Mouse (Mus musculus): ENCODE measurements at regions not wholly inside any gene's neighbourhood (a gene's known extent, or its start where the extent isn't known, plus 50 kb on each side); places are given as distances from the start of the nearest gene placed in this dataset. TPM values are rescaled to one million over a fixed set of nuclear protein-coding genes. Genes with fewer than 3 reads are reported as not detected.

DNA sequence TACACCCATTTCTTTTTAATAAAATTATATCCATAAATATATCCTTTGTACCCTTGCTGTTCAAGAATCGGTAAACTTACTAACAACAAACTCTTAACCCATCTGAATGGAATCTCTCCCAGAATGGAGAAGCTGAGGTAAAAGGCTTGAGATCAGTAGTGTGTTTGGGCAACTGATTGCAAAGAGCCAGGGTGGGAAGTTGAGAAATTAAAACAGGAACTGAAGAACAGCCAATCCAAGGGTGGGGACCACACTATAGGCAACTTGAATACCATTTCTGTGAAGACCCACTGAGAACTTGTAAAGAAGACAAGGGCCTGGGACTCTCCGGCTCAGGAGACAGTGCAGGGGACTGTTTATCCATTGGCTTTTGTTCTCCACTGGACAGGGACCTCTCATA lies 72.2 kb upstream of the Mocs2 start:
- Histone ChIP-seq H3ac (ENCODE audit: control insufficient read depth, insufficient read length, low read depth) (no peak overlapping the region), H3K27me3 (ENCODE audit: control insufficient read depth, insufficient read depth, insufficient read length) (no peaks in the 10 kb centered on the region), H3K79me2 (ENCODE audit: control insufficient read depth, insufficient read depth) (no peaks in the 10 kb centered on the region), H3K36me3 (ENCODE audit: control insufficient read depth, insufficient read depth) (no peaks in the 10 kb centered on the region), H3K4me3 (ENCODE audit: insufficient read depth, poor library complexity, severe bottlenecking) (no peak overlapping the region), H3K79me3 (ENCODE audit: low read depth) (no peaks in the 10 kb centered on the region)
- TF ChIP-seq FOSL1 (IDR thresholded peaks at IDR 0.05; ENCODE audit: insufficient read depth, low read length, poor library complexity, severe bottlenecking) (no peak), CTCF (IDR thresholded peaks at IDR 0.05; ENCODE audit: control insufficient read depth, insufficient read depth, insufficient read length) (no peak), MAX (IDR thresholded peaks at IDR 0.05) (no peak), MYOG (IDR thresholded peaks at IDR 0.05; ENCODE audit: control insufficient read depth, extremely low read depth, insufficient read length) (no peak), CEBPB (IDR thresholded peaks at IDR 0.05; ENCODE audit: low read depth) (no peak), USF1 (IDR thresholded peaks at IDR 0.05; ENCODE audit: low read depth) (no peak), MYOD1 (IDR thresholded peaks at IDR 0.05; ENCODE audit: control insufficient read depth, insufficient read length, low read depth) (no peak)

DNA sequence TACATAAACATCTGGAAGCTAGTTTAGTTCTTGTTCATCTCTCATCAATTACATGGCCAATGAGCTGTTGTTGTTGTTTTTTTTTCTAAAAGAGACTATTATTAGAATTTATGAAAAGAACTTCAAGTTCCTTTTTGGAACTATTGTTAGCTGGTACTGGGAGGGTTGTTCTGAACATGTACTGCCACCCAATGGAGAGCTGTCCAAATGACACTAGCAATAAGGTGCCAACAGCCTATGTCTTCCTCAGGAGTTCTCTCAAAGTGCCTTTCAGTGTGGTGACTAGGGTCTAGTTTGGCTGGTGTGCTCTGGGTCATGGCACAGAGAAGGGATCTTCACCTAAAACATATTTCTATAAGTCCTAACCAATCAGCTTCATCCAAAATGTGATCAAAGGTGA lies 60.6 kb upstream of the Mocs2 start:
- Histone ChIP-seq H3K36me3 (ENCODE audit: control insufficient read depth, insufficient read depth) (no peaks in the 10 kb centered on the region), H3K79me2 (ENCODE audit: control insufficient read depth, insufficient read depth) (no peaks in the 10 kb centered on the region), H3K79me3 (ENCODE audit: low read depth) (no peaks in the 10 kb centered on the region), H3K27me3 (ENCODE audit: control insufficient read depth, insufficient read depth, insufficient read length) (no peaks in the 10 kb centered on the region), H3K4me3 (ENCODE audit: insufficient read depth, poor library complexity, severe bottlenecking) (no peak overlapping the region), H3ac (ENCODE audit: control insufficient read depth, insufficient read length, low read depth) (no peak overlapping the region)
- TF ChIP-seq CTCF (IDR thresholded peaks at IDR 0.05; ENCODE audit: control insufficient read depth, insufficient read depth, insufficient read length) (no peak), FOSL1 (IDR thresholded peaks at IDR 0.05; ENCODE audit: insufficient read depth, low read length, poor library complexity, severe bottlenecking) (no peak), MAX (IDR thresholded peaks at IDR 0.05) (no peak)

GRCm38 (mm10) chr13:114759886-114760285 lies 58.1 kb upstream of the Mocs2 start:
- no peaks in the 10 kb centered on the region for H3K36me3 ChIP-seq (ENCODE audit: control insufficient read depth, insufficient read depth)
- no peaks in the 10 kb centered on the region for H3K27me3 ChIP-seq (ENCODE audit: control insufficient read depth, insufficient read depth, insufficient read length)
- no peak overlapping the region for H3K4me3 ChIP-seq (ENCODE audit: insufficient read depth, poor library complexity, severe bottlenecking)
- H3ac ChIP-seq (ENCODE audit: control insufficient read depth, insufficient read length, low read depth), result no peak overlapping the region
- no peak for TF ChIP-seq CEBPB (IDR thresholded peaks at IDR 0.05; ENCODE audit: low read depth)
- no peak for TF ChIP-seq MAX (IDR thresholded peaks at IDR 0.05)
- TF ChIP-seq FOSL1 (IDR thresholded peaks at IDR 0.05; ENCODE audit: insufficient read depth, low read length, poor library complexity, severe bottlenecking), result no peak
- no peak for TF ChIP-seq CTCF (IDR thresholded peaks at IDR 0.05; ENCODE audit: control insufficient read depth, insufficient read depth, insufficient read length)
- no peak for TF ChIP-seq USF1 (IDR thresholded peaks at IDR 0.05; ENCODE audit: low read depth)
- TF ChIP-seq MYOD1 (IDR thresholded peaks at IDR 0.05; ENCODE audit: control insufficient read depth, insufficient read length, low read depth), result no peak
- no peak for TF ChIP-seq MYOG (IDR thresholded peaks at IDR 0.05; ENCODE audit: control insufficient read depth, extremely low read depth, insufficient read length)
- no peaks in the 10 kb centered on the region for H3K79me2 ChIP-seq (ENCODE audit: control insufficient read depth, insufficient read depth)
- no peaks in the 10 kb centered on the region for H3K79me3 ChIP-seq (ENCODE audit: low read depth)

GRCm38 (mm10) chr13:114760901-114761300 lies 57.1 kb upstream of the Mocs2 start:
- no peak for TF ChIP-seq CTCF (IDR thresholded peaks at IDR 0.05; ENCODE audit: control insufficient read depth, insufficient read depth, insufficient read length)
- TF ChIP-seq MYOD1 (IDR thresholded peaks at IDR 0.05; ENCODE audit: control insufficient read depth, insufficient read length, low read depth), result no peak
- no peak for TF ChIP-seq MAX (IDR thresholded peaks at IDR 0.05)
- no peak for TF ChIP-seq USF1 (IDR thresholded peaks at IDR 0.05; ENCODE audit: low read depth)
- no peak for TF ChIP-seq CEBPB (IDR thresholded peaks at IDR 0.05; ENCODE audit: low read depth)
- no peak for TF ChIP-seq MYOG (IDR thresholded peaks at IDR 0.05; ENCODE audit: control insufficient read depth, extremely low read depth, insufficient read length)
- no peak for TF ChIP-seq FOSL1 (IDR thresholded peaks at IDR 0.05; ENCODE audit: insufficient read depth, low read length, poor library complexity, severe bottlenecking)
- Histone ChIP-seq H3K79me3 (ENCODE audit: low read depth) (no peaks in the 10 kb centered on the region), H3K27me3 (ENCODE audit: control insufficient read depth, insufficient read depth, insufficient read length) (no peaks in the 10 kb centered on the region), H3K36me3 (ENCODE audit: control insufficient read depth, insufficient read depth) (no peaks in the 10 kb centered on the region), H3K79me2 (ENCODE audit: control insufficient read depth, insufficient read depth) (no peaks in the 10 kb centered on the region), H3K4me3 (ENCODE audit: insufficient read depth, poor library complexity, severe bottlenecking) (no peak overlapping the region), H3ac (ENCODE audit: control insufficient read depth, insufficient read length, low read depth) (no peak overlapping the region)

Small RNA genes in the stretch of these regions (microRNA-seq; reads per million reads assigned to microRNA genes)
- gene Gm25950 (ENCODE audit: borderline microRNAs expressed), result not detected
